7 mouse cellular contexts compared by ENCODE assay signal in genomic region chr1:168246968-168247724, GRCm38 (mm10).
DNase-seq lines count a peak whose midpoint lies in the region; ATAC-seq and TF ChIP-seq lines count a peak whose summit lies in the region.

No protein-coding gene starts in this region.

- no peak overlapping the region for H3K4me3 ChIP-seq in neural tube, embryonic 15.5 days (replicated peaks)
- H3K4me3 ChIP-seq in forebrain, postnatal 0 days (ENCODE audit: low read depth, low read length) = no peak overlapping the region
- H3K4me3 ChIP-seq in intestine, postnatal 0 days (ENCODE audit: low read depth, low read length) = no peak overlapping the region
- no peak overlapping the region for H3K4me3 ChIP-seq in midbrain, embryonic 16.5 days (ENCODE audit: low read depth, low read length)

- H3K4me2 ChIP-seq in neural tube, embryonic 15.5 days = no peak overlapping the region
- H3K4me2 ChIP-seq in forebrain, postnatal 0 days (ENCODE audit: low read depth) = peak overlapping the region; percentile 26
- no peak overlapping the region for H3K4me2 ChIP-seq in intestine, postnatal 0 days (replicated peaks; ENCODE audit: low read depth)
- H3K4me2 ChIP-seq in midbrain, embryonic 16.5 days (ENCODE audit: low read length) = no peak overlapping the region

- H3K27ac ChIP-seq in neural tube, embryonic 15.5 days (replicated peaks) = peak overlapping the region; percentile 56; the same call in 1 of the 2 replicates
- H3K27ac ChIP-seq in forebrain, postnatal 0 days (ENCODE audit: low read depth, low read length) = peak overlapping the region; percentile 67
- H3K27ac ChIP-seq in intestine, postnatal 0 days (ENCODE audit: low read depth, low read length) = peak overlapping the region; percentile 46; the same call in 1 of the 2 replicates
- peak overlapping the region; percentile 58 for H3K27ac ChIP-seq in midbrain, embryonic 16.5 days (ENCODE audit: low read length)

- no peak for TF ChIP-seq CTCF in forebrain, postnatal 0 days (IDR thresholded peaks at IDR 0.05; ENCODE audit: low read depth)
- TF ChIP-seq CTCF in intestine, postnatal 0 days (IDR thresholded peaks at IDR 0.05; ENCODE audit: low read depth) = no peak

- ATAC-seq in neural tube, embryonic 15.5 days (ENCODE audit: low FRiP score) = no peak
- peak; percentile 76 for ATAC-seq in forebrain, postnatal 0 days
- ATAC-seq in intestine, postnatal 0 days = no peak
- ATAC-seq in midbrain, embryonic 16.5 days = no peak

- peaks cover 47% of the 10 kb centered on the region for H3K4me1 ChIP-seq in neural tube, embryonic 15.5 days
- H3K4me1 ChIP-seq in forebrain, postnatal 0 days (ENCODE audit: insufficient read depth) = peaks cover 48% of the 10 kb centered on the region
- 0 out of 2 replicates have a peak, but pooled peaks cover 4% of the 10 kb centered on the region for H3K4me1 ChIP-seq in intestine, postnatal 0 days (replicated peaks; ENCODE audit: control insufficient read depth, insufficient read depth, low read length)
- peaks cover 63% of the 10 kb centered on the region for H3K4me1 ChIP-seq in midbrain, embryonic 16.5 days (ENCODE audit: control insufficient read depth, insufficient read depth, low read length)

- no peak for DNase-seq in neural tube, embryonic 10.5 days (ENCODE audit: extremely low spot score, low spot score)
- DNase-seq in forebrain, postnatal 0 days = peak; percentile 77
- DNase-seq in ovary, postnatal 36 days (ENCODE audit: low spot score) = no peak
- no peak for DNase-seq in cerebellum, postnatal 4 days (ENCODE audit: low spot score in 2 of 2)

- H3K36me3 ChIP-seq in neural tube, embryonic 15.5 days = no peaks in the 10 kb centered on the region
- no peaks in the 10 kb centered on the region for H3K36me3 ChIP-seq in forebrain, postnatal 0 days (ENCODE audit: insufficient read depth)
- H3K36me3 ChIP-seq in intestine, postnatal 0 days (ENCODE audit: control insufficient read depth, insufficient read depth) = no peaks in the 10 kb centered on the region
- H3K36me3 ChIP-seq in midbrain, embryonic 16.5 days (ENCODE audit: control insufficient read depth, insufficient read depth, low read length) = no peaks in the 10 kb centered on the region

- WGBS in neural tube, embryonic 15.5 days = 39% methylated on average over 10 of the region's 10 CpGs
- WGBS in forebrain, postnatal 0 days = 16% methylated on average over 10 of the region's 10 CpGs
- WGBS in intestine, postnatal 0 days = 64% methylated on average over 10 of the region's 10 CpGs
- 43% methylated on average over 10 of the region's 10 CpGs for WGBS in midbrain, embryonic 16.5 days

- H3K9me3 ChIP-seq in neural tube, embryonic 15.5 days (replicated peaks) = no peaks in the 10 kb centered on the region
- H3K9me3 ChIP-seq in forebrain, postnatal 0 days (ENCODE audit: low read length) = no peaks in the 10 kb centered on the region
- no peaks in the 10 kb centered on the region for H3K9me3 ChIP-seq in intestine, postnatal 0 days (ENCODE audit: control insufficient read depth)
- H3K9me3 ChIP-seq in midbrain, embryonic 16.5 days (replicated peaks; ENCODE audit: control insufficient read depth, low read length, poor library complexity, severe bottlenecking) = no peaks in the 10 kb centered on the region

- no peak overlapping the region for H3K9ac ChIP-seq in neural tube, embryonic 15.5 days (replicated peaks)
- H3K9ac ChIP-seq in forebrain, postnatal 0 days = peak overlapping the region; percentile 18; the same call in 1 of the 2 replicates
- H3K9ac ChIP-seq in intestine, postnatal 0 days (ENCODE audit: low read depth, low read length) = no peak overlapping the region
- peak overlapping the region; percentile 31; the same call in 1 of the 2 replicates for H3K9ac ChIP-seq in midbrain, embryonic 16.5 days (ENCODE audit: low read depth, low read length)

- H3K27me3 ChIP-seq in neural tube, embryonic 15.5 days (replicated peaks) = no peaks in the 10 kb centered on the region
- no peaks in the 10 kb centered on the region for H3K27me3 ChIP-seq in forebrain, postnatal 0 days (ENCODE audit: insufficient read depth, low read length)
- no peaks in the 10 kb centered on the region for H3K27me3 ChIP-seq in intestine, postnatal 0 days (replicated peaks; ENCODE audit: control insufficient read depth, insufficient read depth, low read length)
- H3K27me3 ChIP-seq in midbrain, embryonic 16.5 days (ENCODE audit: control insufficient read depth, insufficient read depth, low read depth, low read length) = no peaks in the 10 kb centered on the region

Comparison
In these comparisons a context has a peak if more than half of its experiments do, and no peak if none do; other contexts are left out.
1. H3K9ac ChIP-seq: peak in forebrain, postnatal 0 days (single experiment) and midbrain, embryonic 16.5 days (single experiment); none in neural tube, embryonic 15.5 days (single experiment) and intestine, postnatal 0 days (single experiment).
2. Peak in every context shown above with its lines, with median percentiles within 50 percentile points of each other: H3K27ac ChIP-seq.